Mouse (Mus musculus): ENCODE data around the gene Cd2ap. TPM values are rescaled to one million over a fixed set of nuclear protein-coding genes. Genes with fewer than 3 reads are reported as not detected.

Cd2ap gene
- polyA plus RNA-seq, 1 experiment = 1.2 TPM

DNA sequence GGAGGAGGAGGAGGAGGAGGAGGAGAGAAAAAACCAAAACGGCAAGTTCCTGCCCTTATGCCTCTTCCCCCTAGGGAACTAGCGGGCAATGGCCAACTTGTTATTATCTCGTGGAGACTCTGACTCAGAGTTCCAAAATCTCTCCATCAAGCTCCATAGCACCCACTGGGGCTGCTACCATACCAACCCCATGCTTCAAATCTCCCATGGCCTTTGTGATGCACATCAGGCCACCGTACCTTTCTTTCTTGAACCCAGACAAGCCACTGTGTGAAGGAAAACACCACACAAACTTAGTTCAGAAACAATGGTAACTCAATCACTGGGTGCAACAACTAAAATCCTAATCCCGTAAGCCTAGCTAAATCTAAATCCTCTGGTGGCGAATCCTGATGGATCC lies 29.5 kb upstream of the Cd2ap start:
- Histone ChIP-seq H3K27me3 (ENCODE audit: control insufficient read depth) (peaks cover 6% of the 10 kb centered on the region), H3K36me3 (ENCODE audit: control insufficient read depth) (no peaks in the 10 kb centered on the region), H3K4me1 (ENCODE audit: control insufficient read depth) (no peaks in the 10 kb centered on the region), H3K4me3 (replicated peaks) (no peak overlapping the region), H3K9me3 (ENCODE audit: control insufficient read depth, low read length) (no peaks in the 10 kb centered on the region)
- TF ChIP-seq GATA1 (IDR thresholded peaks at IDR 0.05; ENCODE audit: low read length) (no peak), TAL1 (IDR thresholded peaks at IDR 0.05; ENCODE audit: low read length) (no peak)

DNA sequence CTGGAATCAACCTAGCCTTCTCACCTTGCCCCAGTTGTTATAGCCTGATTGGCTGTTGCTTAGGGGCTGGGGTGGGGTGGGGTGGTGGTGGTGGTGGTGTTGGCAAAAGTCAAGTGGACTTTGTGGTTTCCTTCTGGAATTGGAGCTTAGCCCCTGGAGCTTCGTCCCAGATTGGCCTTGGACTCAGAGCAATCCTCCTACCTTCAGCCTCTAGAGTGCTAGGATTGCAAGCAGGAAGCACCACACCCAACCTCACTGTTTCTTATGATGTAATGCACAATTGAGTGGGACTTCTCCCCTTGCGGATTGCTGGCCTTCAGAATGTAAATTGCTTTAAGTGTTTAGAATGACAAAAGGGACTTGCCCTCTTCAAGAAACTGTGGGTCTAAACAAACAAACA lies 24.3 kb upstream of the Cd2ap start:
- Histone ChIP-seq H3K4me1 (ENCODE audit: control insufficient read depth) (no peaks in the 10 kb centered on the region), H3K4me3 (replicated peaks) (no peak overlapping the region), H3K9me3 (ENCODE audit: control insufficient read depth, low read length) (no peaks in the 10 kb centered on the region), H3K27me3 (ENCODE audit: control insufficient read depth) (peaks cover 6% of the 10 kb centered on the region), H3K36me3 (ENCODE audit: control insufficient read depth) (no peaks in the 10 kb centered on the region)
- no peak for TF ChIP-seq GATA1 (IDR thresholded peaks at IDR 0.05; ENCODE audit: low read length)
- TF ChIP-seq TAL1 (IDR thresholded peaks at IDR 0.05; ENCODE audit: low read length) = no peak

DNA sequence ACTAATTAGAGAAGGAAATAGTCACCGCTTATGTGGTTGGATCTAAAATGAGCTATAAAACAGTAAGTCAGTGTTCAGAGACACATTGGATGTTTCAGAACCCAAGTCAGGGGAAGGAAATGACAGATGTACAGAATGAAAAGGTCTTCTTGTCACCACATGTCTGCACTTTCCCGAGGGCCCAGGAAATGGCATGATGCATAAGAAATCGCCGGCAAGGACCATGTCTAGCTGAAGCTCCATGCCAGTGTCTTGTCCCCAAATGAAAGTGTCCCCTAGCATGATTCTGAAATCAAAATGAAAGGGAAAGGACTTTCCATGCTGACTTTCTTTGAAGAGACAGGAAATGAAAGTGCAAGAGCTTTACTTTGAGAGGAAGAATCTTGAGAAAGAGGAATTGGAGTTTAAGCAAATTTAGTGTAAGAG lies 10.8 kb upstream of the Cd2ap start:
- no peaks in the 10 kb centered on the region for H3K36me3 ChIP-seq (ENCODE audit: control insufficient read depth)
- H3K4me3 ChIP-seq (replicated peaks) = no peak overlapping the region
- H3K27me3 ChIP-seq (ENCODE audit: control insufficient read depth) = no peaks in the 10 kb centered on the region
- peaks cover 5% of the 10 kb centered on the region for H3K9me3 ChIP-seq (ENCODE audit: control insufficient read depth, low read length)
- peaks cover 36% of the 10 kb centered on the region for H3K4me1 ChIP-seq (ENCODE audit: control insufficient read depth)
- TF ChIP-seq GATA1 (IDR thresholded peaks at IDR 0.05; ENCODE audit: low read length) (no peak), TAL1 (IDR thresholded peaks at IDR 0.05; ENCODE audit: low read length) (no peak)

DNA sequence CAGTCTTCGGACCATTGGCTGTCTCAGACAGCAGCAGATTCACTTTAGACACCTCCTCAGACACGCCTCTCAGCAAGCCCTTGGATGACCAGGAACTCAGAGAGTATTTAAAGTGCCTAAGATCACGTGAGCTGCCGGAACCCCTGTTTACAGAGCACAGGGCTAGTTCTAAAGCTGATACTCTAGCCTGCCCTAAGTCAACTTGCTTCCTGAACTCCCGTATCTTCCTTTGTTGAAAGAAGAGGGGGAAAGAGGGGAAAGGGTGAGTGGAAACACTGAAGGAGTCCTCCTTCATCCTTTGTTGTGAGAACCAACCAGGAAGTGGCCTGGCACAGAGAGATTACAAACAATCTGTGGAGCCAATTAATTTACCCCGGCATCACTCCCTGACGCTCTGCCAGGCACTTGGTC lies 8.6 kb upstream of the Cd2ap start:
- H3K27me3 ChIP-seq (ENCODE audit: control insufficient read depth) = no peaks in the 10 kb centered on the region
- TF ChIP-seq GATA1 (IDR thresholded peaks at IDR 0.05; ENCODE audit: low read length) (no peak), TAL1 (IDR thresholded peaks at IDR 0.05; ENCODE audit: low read length) (no peak)
- H3K36me3 ChIP-seq (ENCODE audit: control insufficient read depth) = no peaks in the 10 kb centered on the region
- H3K4me1 ChIP-seq (ENCODE audit: control insufficient read depth) = peaks cover 44% of the 10 kb centered on the region
- H3K4me3 ChIP-seq (replicated peaks) = peak overlapping the region; percentile 61
- H3K9me3 ChIP-seq (ENCODE audit: control insufficient read depth, low read length) = peaks cover 5% of the 10 kb centered on the region

DNA sequence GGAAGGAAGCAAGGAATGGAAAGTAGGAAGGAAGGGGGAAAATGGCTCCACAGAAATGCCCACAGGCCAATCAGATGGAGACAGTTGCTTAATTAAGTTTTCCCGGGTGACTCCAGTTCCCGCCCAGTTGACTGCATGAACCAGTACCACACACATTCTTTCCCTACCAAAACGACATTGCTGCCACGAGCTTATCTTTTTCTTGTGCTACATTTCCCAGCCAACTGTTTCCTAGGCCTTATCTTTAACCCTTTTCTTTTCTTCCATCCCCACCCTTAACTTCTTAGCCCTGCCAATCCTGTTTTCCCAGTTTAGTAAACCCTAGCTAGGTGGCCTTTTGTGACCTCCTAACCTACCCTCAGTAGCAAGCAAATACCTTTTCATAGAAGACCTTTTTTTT lies 7.9 kb upstream of the Cd2ap start:
- Histone ChIP-seq H3K9me3 (ENCODE audit: control insufficient read depth, low read length) (peaks cover 5% of the 10 kb centered on the region), H3K4me3 (replicated peaks) (peak overlapping the region; percentile 61), H3K36me3 (ENCODE audit: control insufficient read depth) (no peaks in the 10 kb centered on the region), H3K27me3 (ENCODE audit: control insufficient read depth) (no peaks in the 10 kb centered on the region), H3K4me1 (ENCODE audit: control insufficient read depth) (peaks cover 44% of the 10 kb centered on the region)
- TF ChIP-seq GATA1 (IDR thresholded peaks at IDR 0.05; ENCODE audit: low read length) = no peak
- no peak for TF ChIP-seq TAL1 (IDR thresholded peaks at IDR 0.05; ENCODE audit: low read length)

DNA sequence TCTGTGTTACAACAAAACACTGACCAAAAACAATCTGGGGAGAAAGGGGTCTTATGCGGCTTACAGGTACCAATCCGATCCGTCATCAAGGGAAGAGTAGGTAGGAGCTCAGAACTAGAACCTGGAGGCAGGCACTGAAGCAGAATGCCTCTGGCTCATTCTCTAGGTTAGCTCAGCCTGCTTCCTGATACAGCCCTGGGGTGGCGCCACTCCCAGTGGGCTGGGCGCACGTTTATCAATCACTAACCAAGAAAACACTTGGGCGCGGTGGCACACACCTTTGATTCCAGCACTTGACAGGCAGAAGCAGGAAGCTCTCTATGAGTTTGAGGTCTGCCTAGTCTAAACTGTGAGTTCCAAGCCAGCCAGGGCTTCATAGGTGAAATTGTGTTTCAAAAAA lies 7.3 kb upstream of the Cd2ap start:
- Histone ChIP-seq H3K36me3 (ENCODE audit: control insufficient read depth) (no peaks in the 10 kb centered on the region), H3K27me3 (ENCODE audit: control insufficient read depth) (no peaks in the 10 kb centered on the region), H3K9me3 (ENCODE audit: control insufficient read depth, low read length) (peaks cover 5% of the 10 kb centered on the region), H3K4me1 (ENCODE audit: control insufficient read depth) (peaks cover 47% of the 10 kb centered on the region), H3K4me3 (replicated peaks) (peak overlapping the region; percentile 61)
- TF ChIP-seq GATA1 (IDR thresholded peaks at IDR 0.05; ENCODE audit: low read length) (no peak), TAL1 (IDR thresholded peaks at IDR 0.05; ENCODE audit: low read length) (no peak)

DNA sequence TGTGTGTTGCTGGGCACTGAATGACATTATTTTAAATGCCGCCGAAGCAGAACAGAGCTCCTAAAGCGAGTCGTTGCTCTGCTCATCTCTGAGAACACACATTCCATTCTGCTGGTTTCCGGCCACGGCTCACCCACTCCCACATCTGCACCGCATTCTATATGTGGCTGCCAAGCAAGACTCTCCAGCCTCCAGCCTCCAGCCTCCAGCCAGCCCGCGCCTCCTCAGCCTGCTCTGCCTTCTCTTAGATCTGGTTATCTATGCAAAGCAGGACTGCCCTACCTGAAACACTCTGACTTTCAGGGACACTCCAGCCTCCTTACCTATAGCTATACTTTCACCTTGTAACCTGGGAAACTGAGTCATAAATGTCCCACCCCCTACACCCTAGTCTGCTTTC lies 6.8 kb upstream of the Cd2ap start:
- no peaks in the 10 kb centered on the region for H3K36me3 ChIP-seq (ENCODE audit: control insufficient read depth)
- peak overlapping the region; percentile 61 for H3K4me3 ChIP-seq (replicated peaks)
- peaks cover 5% of the 10 kb centered on the region for H3K9me3 ChIP-seq (ENCODE audit: control insufficient read depth, low read length)
- H3K27me3 ChIP-seq (ENCODE audit: control insufficient read depth) = no peaks in the 10 kb centered on the region
- TF ChIP-seq GATA1 (IDR thresholded peaks at IDR 0.05; ENCODE audit: low read length) = no peak
- TF ChIP-seq TAL1 (IDR thresholded peaks at IDR 0.05; ENCODE audit: low read length) = peak; percentile 39; the same call in 2 of the 3 replicates
- H3K4me1 ChIP-seq (ENCODE audit: control insufficient read depth) = peaks cover 50% of the 10 kb centered on the region

DNA sequence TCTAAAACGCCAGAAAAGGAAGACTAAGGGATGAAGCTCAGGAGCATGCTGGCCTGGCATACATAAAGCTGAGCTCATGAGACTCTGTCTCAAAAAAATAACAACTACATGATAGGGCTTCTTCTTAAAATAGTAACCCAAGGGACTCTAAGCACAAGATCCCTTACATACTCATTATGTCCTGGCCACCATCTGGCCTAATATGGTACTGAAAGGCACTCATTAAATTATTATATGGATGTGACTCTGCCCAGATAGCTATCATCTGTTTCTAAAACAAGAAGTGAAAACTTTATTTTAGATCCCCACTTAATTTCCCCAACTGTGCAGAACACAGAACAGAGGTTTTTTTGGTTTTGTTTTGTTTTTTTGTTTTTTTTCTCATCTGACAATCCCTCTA lies 6.4 kb upstream of the Cd2ap start:
- no peaks in the 10 kb centered on the region for H3K27me3 ChIP-seq (ENCODE audit: control insufficient read depth)
- TF ChIP-seq GATA1 (IDR thresholded peaks at IDR 0.05; ENCODE audit: low read length) = no peak
- no peak for TF ChIP-seq TAL1 (IDR thresholded peaks at IDR 0.05; ENCODE audit: low read length)
- H3K9me3 ChIP-seq (ENCODE audit: control insufficient read depth, low read length) = peaks cover 5% of the 10 kb centered on the region
- peak overlapping the region; percentile 61 for H3K4me3 ChIP-seq (replicated peaks)
- no peaks in the 10 kb centered on the region for H3K36me3 ChIP-seq (ENCODE audit: control insufficient read depth)
- peaks cover 54% of the 10 kb centered on the region for H3K4me1 ChIP-seq (ENCODE audit: control insufficient read depth)

DNA sequence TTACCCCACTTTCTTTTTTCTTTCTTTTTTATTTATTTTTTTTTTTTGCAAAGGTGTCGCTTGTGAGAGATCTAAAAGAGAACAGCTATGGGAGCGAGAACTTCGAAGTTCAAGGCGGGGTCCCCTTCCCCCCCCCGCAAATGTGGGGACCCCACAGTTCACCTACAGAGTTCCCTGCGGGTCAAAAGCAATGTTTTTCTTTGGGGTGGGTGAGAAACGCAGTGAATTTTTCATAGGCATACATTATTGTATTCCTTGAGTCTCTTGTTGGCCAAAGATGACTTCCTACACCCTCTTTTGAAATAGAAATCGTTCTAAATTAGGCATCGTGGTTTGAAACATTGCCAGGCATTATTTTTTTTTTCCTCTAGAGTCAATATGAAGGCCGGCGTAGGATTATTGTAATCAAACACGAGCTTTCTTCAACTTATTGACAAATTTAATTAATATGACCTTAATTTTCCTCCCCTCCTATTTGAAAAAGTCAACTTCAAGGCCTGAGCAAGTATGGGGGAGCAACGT lies 500 bp upstream of the Cd2ap start:
- no peak for TF ChIP-seq TAL1 (IDR thresholded peaks at IDR 0.05; ENCODE audit: low read length)
- TF ChIP-seq GATA1 (IDR thresholded peaks at IDR 0.05; ENCODE audit: low read length) = no peak
- Histone ChIP-seq H3K4me3 (replicated peaks) (peak overlapping the region; percentile 99), H3K36me3 (ENCODE audit: control insufficient read depth) (peaks cover 2% of the 10 kb centered on the region), H3K9me3 (ENCODE audit: control insufficient read depth, low read length) (no peaks in the 10 kb centered on the region), H3K27me3 (ENCODE audit: control insufficient read depth) (no peaks in the 10 kb centered on the region), H3K4me1 (ENCODE audit: control insufficient read depth) (peaks cover 47% of the 10 kb centered on the region)

DNA sequence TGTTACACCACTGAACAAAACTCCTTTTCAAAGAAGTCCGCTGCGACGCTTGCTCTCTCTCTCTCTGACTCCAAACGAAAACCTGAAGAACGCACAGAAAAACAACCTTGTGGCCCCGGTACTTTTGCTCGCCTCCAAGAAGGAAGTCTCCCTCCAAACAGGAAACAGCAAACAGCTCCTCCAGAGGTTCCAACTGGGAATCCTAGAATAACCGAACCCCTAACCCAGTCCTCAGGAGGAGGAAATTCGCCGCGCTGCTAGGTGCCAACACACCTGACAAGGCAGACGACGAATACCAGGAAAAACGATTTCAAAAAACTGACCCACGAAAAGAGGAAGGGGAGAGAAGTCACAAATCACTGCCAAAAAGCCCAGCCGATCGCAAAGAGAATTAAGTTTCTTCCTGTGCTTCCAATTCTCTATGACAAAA lies 879 bp downstream of the Cd2ap start:
- H3K4me3 ChIP-seq (replicated peaks) = peak overlapping the region; percentile 99
- peaks cover 2% of the 10 kb centered on the region for H3K36me3 ChIP-seq (ENCODE audit: control insufficient read depth)
- TF ChIP-seq TAL1 (IDR thresholded peaks at IDR 0.05; ENCODE audit: low read length) (no peak), GATA1 (IDR thresholded peaks at IDR 0.05; ENCODE audit: low read length) (no peak)

More for the DNA sequence above, 879 bp downstream of the Cd2ap start:
- H3K4me1 ChIP-seq (ENCODE audit: control insufficient read depth) = peaks cover 47% of the 10 kb centered on the region
- no peaks in the 10 kb centered on the region for H3K27me3 ChIP-seq (ENCODE audit: control insufficient read depth)
- H3K9me3 ChIP-seq (ENCODE audit: control insufficient read depth, low read length) = no peaks in the 10 kb centered on the region

All from erythroblast, embryonic 14.5 days (primary cell).